Mouse (Mus musculus): ENCODE results near the gene Il4.

DNA sequence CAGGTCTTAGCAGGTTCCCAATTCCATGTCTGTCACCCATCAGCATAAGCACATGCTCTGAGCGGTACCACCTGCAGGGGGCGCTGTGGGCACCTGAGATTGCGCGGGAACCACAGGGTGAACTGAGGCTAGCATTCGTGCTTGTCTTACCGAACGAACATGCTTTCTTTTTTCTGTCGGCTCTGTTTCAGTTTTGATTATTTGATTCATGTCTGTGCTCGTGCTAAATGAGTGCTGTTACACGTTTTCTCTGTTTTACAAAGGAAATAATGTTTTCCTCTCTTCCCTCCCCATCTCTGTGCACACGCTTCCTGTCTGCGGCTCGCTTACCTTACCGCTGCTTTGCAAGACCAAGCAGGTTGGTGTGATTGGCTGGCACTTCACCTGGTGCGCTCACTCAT lies 28.1 kb downstream of the Il4 start:
- peak; percentile 75 for TF ChIP-seq CTCF (IDR thresholded peaks at IDR 0.05; ENCODE audit: borderline replicate concordance, extremely low read depth, insufficient read depth, insufficient read length)
- no peak for TF ChIP-seq POLR2A (IDR thresholded peaks at IDR 0.05; ENCODE audit: borderline replicate concordance, extremely low read depth, insufficient read depth, insufficient read length, poor library complexity, severe bottlenecking)

All from brain, embryonic 14.5 days (tissue).